Mouse (Mus musculus) embryonic facial prominence, embryonic 14.5 days (tissue): ENCODE measurements around the gene Mrpl57. TPM values are rescaled to one million over a fixed set of nuclear protein-coding genes. Genes with fewer than 3 reads are reported as not detected.

Experiments used
- ATAC-seq: fragments of 200-750 bp; cut with Nextera tagmentation; 2 replicates; pipeline ENCODE4 v1.8.0; 2017; ENCODE audit warnings: low read depth, moderate number of reproducible peaks, moderate TSS enrichment
- DNase-seq: peaks from one replicate; pipeline ENCODE4 v3.0.0-alpha.2; 2015; ENCODE audit warnings: low spot score
- H3K27ac ChIP-seq: fragments of 300-500 bp; sonication (generic); replicated peaks from 2 replicates; pipeline ENCODE4 v1.5.1; 2014; ENCODE audit warnings: low read depth, mild to moderate bottlenecking, low read length, moderate library complexity
- H3K27me3 ChIP-seq: fragments of 300-500 bp; sonication (generic); replicated peaks from 2 replicates; pipeline ENCODE4 v1.6.1; 2014; ENCODE audit warnings: low read length; ENCODE audit not compliant: control insufficient read depth, insufficient read depth
- H3K36me3 ChIP-seq: fragments of 300-500 bp; sonication (generic); 2 replicates; pipeline ENCODE4 v1.6.1; 2014; ENCODE audit warnings: low read length, mixed read lengths; ENCODE audit not compliant: control insufficient read depth, insufficient read depth
- H3K4me1 ChIP-seq: fragments of 300-500 bp; sonication (generic); 2 replicates; pipeline ENCODE4 v1.6.1; 2014; ENCODE audit warnings: antibody characterized with exemption, low read length; ENCODE audit not compliant: control insufficient read depth, insufficient read depth
- H3K4me2 ChIP-seq: fragments of 300-500 bp; sonication (generic); 2 replicates; pipeline ENCODE4 v1.6.1; 2014; ENCODE audit warnings: low read depth, mild to moderate bottlenecking, low read length, moderate library complexity, mixed read lengths
- H3K4me3 ChIP-seq: fragments of 300-500 bp; sonication (generic); 2 replicates; pipeline ENCODE4 v1.5.1; 2014; ENCODE audit warnings: low read depth, mild to moderate bottlenecking, low read length
- H3K9ac ChIP-seq: fragments of 300-500 bp; sonication (generic); 2 replicates; pipeline ENCODE4 v1.6.1; 2014; ENCODE audit warnings: low read depth, mild to moderate bottlenecking, low read length, moderate library complexity, mixed read lengths
- H3K9me3 ChIP-seq: fragments of 300-500 bp; sonication (generic); 2 replicates; pipeline ENCODE4 v1.6.1; 2016; ENCODE audit warnings: low read length; ENCODE audit not compliant: control insufficient read depth
- WGBS: fragments of 180-500 bp; shearing (Covaris S2); extraction: QIAGEN DNeasy Blood & Tissue Kit; methylation state at CpG from one replicate; pipeline ENCODE4 v1.1.7; 2014; 5-methylcytosine and 5-hydroxymethylcytosine counted together
- microRNA-seq: library from miRNA; unstranded; fragments of <30 nt; microRNA quantifications from one replicate; pipeline ENCODE4, GENCODE M21; 2016; ENCODE audit warnings: borderline number of aligned reads
- polyA plus RNA-seq: library from polyadenylated mRNA; unstranded; fragments of >200 nt; fragmentation: Nextera tagmentation; extraction: Ambion mirVana; gene quantifications from 2 replicates; pipeline ENCODE4 v1.2.1, GENCODE M21; 2014

Gene Mrpl57
- polyA plus RNA-seq, 1 experiment from 2014 or later, result 161 TPM

GRCm38 (mm10) chr14:57866676-57867276 lies 40.7 kb downstream of the Mrpl57 start:
- H3K4me2 ChIP-seq, result no peak overlapping the region
- peaks cover 60% of the 10 kb centered on the region for H3K36me3 ChIP-seq
- no peaks in the 10 kb centered on the region for H3K27me3 ChIP-seq
- no peaks in the 10 kb centered on the region for H3K4me1 ChIP-seq
- 90% methylated on average over 3 of the region's 3 CpGs for WGBS
- no peak overlapping the region for H3K9ac ChIP-seq
- no peak for ATAC-seq
- no peak overlapping the region for H3K4me3 ChIP-seq
- no peaks in the 10 kb centered on the region for H3K9me3 ChIP-seq
- no peak overlapping the region for H3K27ac ChIP-seq
- no peak for DNase-seq

- Histone ChIP-seq H3K9ac (no peak overlapping the region), H3K27ac (no peak overlapping the region), H3K4me3 (no peak overlapping the region), H3K4me2 (no peak overlapping the region), H3K9me3 (no peaks in the 10 kb centered on the region), H3K27me3 (no peaks in the 10 kb centered on the region), H3K4me1 (no peaks in the 10 kb centered on the region), H3K36me3 (peaks cover 13% of the 10 kb centered on the region)
- no peak for DNase-seq
- ATAC-seq, result no peak
- 95% methylated on average over 9 of the region's 9 CpGs for WGBS
Measured at GRCm38 (mm10) chr14:57877921-57878320, 51.9 kb downstream of the Mrpl57 start.

Small RNA genes within 50 kb of the gene (microRNA-seq; reads per million reads assigned to microRNA genes)
- not detected for gene Mir3077

Other genes with a start within 250 kb of the Mrpl57 start
- gene Xpo4, start 160.8 kb upstream of the Mrpl57 start, polyA plus RNA-seq, result 23.0 and 26.5 TPM in 2 replicates
- gene Gm49361, start 80.1 kb upstream of the Mrpl57 start, polyA plus RNA-seq, result not detected in 2 replicates
- gene Lats2, start 67.8 kb upstream of the Mrpl57 start, polyA plus RNA-seq, result 22.7 and 23.9 TPM in 2 replicates
- 19.6 and 48.6 TPM in 2 replicates for gene Sap18, start 28.1 kb upstream of the Mrpl57 start, polyA plus RNA-seq
- gene Ska3, start within 50 bp of the Mrpl57 start, polyA plus RNA-seq, result 15.3 and 17.2 TPM in 2 replicates
- gene Zdhhc20, start 64.0 kb downstream of the Mrpl57 start, polyA plus RNA-seq, result 49.6 and 52.8 TPM in 2 replicates
- 63.1 and 67.7 TPM in 2 replicates for gene Micu2, start 173.0 kb downstream of the Mrpl57 start, polyA plus RNA-seq
- 7.8 and 10.6 TPM in 2 replicates for gene Fgf9, start 244.3 kb downstream of the Mrpl57 start, polyA plus RNA-seq